Mouse (Mus musculus) heart, postnatal 14 days (tissue): ENCODE results near the gene Pip5kl1. TPM values are rescaled to one million over a fixed set of nuclear protein-coding genes. Genes with fewer than 3 reads are reported as not detected.

ENCODE experiments used
- DNase-seq, 2 experiments: peaks; one replicate each; pipeline ENCODE4 v3.0.0; 2021 to 2022
- intact Hi-C: fragments of 180-260 bp; cut with DNase I; formaldehyde crosslinking; loops from one replicate; pipeline ENCODE4 v1.15.1; 2025
- total RNA-seq, 2 experiments: library from RNA; stranded (reverse); gene quantifications; 2 replicates each; pipeline ENCODE4 v1.2.3; 2021

Gene Pip5kl1
- total RNA-seq, 2 experiments from 2014 or later = not detected

DNA sequence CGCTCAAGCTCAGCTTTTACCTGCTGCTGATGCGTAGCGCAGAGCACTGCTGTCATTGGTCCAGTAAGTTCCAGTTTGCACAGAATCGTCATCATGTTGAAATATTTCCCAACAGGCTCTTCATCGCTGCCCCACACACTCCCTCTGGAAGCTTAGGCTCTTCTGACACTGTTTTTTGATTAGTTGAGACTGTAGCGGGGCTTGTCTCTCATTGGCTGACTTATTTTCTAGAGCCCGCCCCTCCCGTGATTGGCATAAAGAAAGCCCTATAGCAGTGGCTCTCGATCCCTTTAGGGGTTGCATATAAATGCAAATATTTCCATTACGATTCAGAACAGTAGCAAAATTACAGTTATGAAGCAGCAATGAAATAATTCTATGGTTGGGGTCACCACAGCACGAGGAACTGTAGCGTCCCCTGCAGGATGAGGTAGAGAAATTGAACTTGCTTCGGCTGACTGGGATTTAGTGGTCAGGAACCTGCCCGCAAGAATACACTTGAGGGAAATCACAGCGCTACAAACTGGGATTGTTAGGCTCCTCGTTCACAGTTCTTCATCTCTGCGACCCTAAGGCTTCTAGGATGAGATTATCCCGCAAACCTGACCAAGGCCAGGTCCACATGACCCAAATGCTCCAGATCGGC lies 7.0 kb downstream of the Pip5kl1 start:
- DNase-seq = no peak
- intact Hi-C loops = no loop called here

DNA sequence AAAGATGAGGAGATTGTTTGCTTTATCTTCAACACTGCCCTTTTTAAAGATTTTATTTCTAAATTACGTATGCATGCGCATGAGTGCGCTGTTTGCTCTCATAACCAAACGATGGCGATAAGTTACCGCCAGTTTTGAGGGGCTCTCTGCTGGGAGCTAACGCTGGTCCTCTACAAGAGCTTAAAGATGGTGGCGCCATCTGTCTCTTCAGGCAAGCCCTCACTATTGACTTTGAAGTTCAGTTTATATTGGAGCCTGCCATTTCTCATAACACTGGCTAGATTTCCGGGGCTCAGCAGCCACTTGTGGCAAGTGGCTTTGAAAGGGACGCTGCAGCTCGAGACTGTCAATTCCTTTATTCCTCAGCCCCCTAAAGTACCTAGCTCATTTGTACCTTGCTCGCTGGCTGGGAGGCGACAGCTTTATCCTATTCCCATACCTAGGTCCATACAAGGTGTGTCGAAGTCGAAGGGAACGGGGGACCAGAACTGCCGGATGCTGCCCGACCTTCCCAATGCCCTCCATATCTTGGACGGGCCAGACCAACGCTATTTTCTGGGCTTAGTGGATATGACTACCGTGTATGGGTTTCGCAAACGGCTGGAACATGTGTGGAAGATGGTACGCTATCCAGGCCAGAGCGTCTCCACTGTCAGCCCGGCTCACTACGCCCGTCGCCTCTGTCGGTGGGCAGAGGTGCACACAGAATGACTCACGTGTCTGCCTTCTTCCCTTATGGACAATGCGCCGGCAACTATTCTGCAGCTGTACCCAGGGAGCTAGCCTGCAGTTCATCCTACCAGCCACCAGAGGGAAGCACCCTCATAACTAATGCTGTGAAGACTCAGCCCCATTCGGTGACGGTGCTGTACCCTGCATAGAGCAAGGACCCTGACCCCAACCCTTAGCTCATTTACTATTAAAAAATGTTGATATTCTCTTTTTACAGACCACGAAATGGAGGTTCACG lies 8.5 kb downstream of the Pip5kl1 start:
- intact Hi-C loops = loop anchor here (1.0 kb wide), 1 partner anchor 19 kb away; no protein-coding TSS in a partner anchor

DNA sequence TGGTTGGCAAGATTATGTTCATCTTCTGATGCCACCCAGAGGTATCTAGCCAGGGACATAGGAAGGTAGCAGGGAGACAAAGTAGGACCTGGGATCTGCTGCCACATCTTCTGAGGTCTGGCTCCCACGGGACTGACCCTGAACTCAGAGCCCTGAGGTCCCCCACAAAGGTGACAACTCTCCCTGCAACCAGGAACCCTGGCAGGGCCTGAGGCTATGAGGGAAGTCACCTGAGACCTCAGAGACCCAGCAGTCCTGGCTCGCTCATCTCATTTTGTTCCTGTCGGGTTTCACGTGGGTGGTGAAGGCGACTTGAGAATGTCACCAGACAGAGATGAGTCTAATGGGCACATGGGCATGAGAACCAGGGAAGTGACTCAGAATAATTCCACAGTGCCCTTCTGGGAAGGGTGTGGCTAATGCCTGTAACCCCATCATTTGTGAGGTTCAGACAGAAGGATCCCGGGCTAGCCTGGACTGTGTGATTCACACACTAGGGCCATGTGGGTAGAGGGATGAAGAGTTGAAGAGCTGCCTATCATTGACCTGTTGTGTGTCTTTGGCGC lies 10.6 kb downstream of the Pip5kl1 start:
- intact Hi-C loops = loop anchor here (2.0 kb wide), 1 partner anchor 104 kb away; no protein-coding TSS in a partner anchor
- DNase-seq = no peak

More for the DNA sequence above, 8.5 kb downstream of the Pip5kl1 start:
- DNase-seq = peak; percentile 79 to 88

DNA sequence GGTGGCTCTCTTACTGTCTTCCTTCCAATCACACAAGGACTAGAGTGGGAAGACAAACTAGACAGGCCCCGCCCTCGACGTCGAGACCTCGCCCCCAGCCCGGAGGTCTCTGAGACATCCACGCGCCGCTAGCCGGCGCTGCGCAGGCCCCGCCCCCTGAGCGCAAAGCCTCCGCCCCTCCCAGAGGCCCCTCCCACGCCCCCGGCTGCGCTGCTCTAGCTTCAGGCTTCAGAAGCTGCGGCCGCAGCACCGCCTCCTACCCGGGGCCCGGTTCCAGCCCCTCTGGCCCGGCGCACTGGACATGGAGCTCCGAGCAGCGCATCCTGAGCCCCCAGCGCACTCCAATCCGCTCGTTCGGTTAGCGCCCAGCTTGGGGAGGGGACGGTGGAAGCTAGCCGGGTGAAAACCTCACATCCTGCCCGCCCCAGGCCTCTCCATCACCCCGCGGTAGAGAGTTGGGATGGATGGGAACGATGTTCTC lies 12.3 kb downstream of the Pip5kl1 start, which contains the start of gene St6galnac4:
Gene St6galnac4 (plus strand): TSS at position 225 of the 481 bp plus-strand sequence.
- intact Hi-C loops = no loop called here
- DNase-seq = peak; percentile 93 to 94

DNA sequence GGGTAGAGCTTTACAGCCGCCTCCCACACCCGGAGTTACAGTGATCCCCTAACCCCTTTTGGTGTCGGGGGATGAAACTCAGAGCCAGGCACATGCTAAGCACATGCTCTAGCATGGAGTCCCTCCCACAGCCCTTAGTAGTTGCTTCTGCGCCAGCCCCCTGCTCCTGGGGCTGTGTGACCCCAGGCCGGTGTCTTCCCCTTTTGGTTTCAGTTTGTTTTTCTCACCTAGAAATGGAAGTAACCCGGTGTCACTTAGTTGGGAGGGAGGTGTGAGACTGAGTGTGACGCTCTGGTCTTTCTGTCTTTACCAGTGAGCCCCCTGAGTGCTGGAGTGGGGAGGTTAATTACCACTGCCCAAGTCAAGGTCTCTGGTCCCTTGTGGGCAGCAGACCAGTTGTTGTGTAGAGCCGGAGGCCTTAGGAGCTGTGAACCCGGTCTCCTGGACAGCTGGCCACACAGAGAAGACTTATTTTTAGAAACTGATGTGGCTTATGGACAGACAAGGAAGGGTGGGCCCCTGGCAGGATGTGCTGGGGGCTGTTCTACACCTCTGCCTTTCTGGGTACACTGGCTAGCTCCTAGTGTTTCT lies 13.2 kb downstream of the Pip5kl1 start:
- peak; percentile 47 to 56 for DNase-seq
- intact Hi-C loops = no loop called here

DNA sequence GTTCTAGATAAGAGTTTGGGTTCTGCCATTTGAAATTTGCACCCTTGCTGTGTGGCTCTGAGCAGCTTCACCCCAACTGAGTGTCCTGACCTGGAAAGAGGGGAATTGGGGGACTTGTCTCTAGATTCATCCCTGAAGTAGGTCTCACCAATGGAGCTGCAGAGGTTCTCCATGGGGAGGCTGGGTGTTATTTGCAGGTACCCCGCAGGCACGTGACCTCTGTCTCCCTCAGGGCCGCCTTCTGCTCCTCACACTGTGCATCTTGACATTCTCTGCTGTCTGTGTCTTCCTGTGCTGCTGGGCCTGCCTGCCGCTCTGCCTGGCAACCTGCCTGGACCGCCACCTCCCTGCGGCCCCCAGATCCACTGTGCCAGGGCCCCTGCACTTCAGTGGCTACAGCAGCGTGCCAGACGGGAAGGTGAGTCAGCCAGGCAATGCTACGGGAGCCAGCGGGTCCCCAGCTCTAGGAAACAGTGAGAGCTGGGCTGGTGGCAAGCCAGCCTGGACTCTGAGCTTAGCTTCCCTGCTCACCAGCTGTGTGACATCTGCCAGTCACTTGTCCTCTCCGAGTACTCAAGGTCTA lies 14.7 kb downstream of the Pip5kl1 start:
- intact Hi-C loops = no loop called here
- peak; percentile 58 to 61 for DNase-seq

DNA sequence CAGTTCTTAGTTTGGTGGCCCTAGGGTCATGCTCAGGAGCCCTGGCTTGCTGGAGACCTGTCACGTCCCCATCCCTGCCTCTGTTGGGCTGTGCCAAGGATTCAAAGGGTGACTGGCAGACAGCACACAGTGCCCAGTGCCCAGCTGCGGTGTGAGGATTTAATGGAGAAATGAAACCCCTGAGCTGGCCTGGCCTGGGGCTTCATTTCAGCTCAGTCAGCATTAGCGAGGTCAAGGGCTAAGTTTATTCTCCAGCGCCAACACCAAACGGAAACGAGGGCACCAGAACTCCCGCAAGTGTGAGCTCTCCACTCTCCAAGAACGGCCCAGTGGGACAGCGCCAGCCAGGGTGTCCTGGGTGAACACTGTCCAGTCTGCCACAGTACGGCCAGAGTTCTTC lies 15.6 kb downstream of the Pip5kl1 start:
- no peak for DNase-seq
- intact Hi-C loops = no loop called here

DNA sequence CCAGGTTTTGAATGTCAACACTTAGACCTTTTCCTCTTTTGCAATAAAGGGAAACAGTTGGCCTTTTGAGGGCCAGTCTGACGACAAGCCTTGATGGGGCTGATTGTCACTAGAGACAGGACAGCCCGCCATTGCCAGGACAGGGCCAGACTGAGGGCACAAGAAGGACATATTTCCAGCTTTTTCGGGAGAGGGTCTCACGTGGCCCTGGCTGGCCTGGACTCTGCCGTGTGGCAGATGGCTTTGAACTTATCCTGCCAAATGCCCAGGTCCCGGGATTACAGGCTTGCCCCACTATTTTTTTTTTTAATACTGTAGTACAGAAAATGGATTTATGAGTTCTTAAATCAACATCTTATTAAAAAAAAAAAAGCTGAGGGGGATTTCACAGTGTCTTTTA lies 16.7 kb downstream of the Pip5kl1 start:
- no peak for DNase-seq
- intact Hi-C loops = no loop called here

DNA sequence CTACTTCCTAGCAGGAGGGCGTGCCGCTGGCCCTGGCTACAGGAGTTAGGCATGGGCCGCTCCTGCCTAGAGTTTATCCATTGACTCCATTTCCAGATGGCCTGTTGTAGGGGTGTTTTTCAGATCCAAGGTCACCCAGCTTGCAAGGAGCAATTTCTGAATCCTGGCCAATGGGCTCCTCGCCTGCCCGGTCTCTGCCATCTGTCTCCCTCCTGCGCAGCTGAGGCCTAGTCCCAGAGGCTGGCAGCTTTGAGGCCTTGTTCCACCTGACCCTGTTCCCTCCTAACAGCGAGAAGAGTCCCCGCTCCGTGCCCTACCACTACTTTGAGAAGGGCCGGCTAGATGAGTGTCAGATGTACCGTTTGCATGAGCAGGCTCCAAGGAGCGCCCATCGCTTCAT lies 22.1 kb downstream of the Pip5kl1 start:
- DNase-seq = no peak
- intact Hi-C loops = no loop called here

DNA sequence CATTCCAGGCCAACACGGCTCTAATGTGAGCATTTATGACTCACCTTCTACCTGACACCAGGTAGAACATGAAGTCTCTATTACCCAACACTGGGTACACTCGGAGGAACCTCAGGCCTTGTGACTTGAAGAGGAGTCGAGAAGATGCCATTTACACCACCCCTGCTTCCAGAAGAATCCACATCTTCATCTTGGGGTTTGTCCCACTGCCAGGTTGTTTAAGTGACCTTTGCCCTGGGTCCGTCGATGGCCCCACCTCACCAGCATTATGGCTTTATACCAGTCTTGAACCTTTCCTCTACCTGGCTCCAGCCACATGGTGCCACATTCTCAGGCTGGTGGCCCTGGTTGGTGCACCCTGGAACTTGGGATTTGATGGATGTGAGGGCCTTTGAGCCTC lies 22.7 kb downstream of the Pip5kl1 start:
- intact Hi-C loops = no loop called here
- no peak for DNase-seq

DNA sequence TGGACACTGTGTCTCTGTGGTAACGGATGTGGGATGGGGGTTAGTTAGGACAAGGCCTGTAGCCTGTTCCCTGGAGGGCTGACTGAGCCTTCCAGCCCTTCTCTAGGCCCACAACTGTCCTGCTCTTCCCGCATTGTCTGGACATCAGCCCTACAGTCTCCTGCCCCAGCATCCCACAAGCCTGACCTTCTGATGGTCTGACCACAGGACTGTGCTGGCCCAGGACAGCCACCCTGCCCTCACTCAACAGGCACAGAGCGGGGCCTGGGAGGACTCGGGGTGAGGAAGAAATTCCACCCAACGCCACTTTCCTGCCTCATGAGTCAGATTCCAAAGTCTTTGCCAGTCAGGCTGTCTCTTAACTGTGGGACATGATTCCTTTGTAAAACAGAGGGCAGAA lies 23.1 kb downstream of the Pip5kl1 start:
- intact Hi-C loops = no loop called here

DNA sequence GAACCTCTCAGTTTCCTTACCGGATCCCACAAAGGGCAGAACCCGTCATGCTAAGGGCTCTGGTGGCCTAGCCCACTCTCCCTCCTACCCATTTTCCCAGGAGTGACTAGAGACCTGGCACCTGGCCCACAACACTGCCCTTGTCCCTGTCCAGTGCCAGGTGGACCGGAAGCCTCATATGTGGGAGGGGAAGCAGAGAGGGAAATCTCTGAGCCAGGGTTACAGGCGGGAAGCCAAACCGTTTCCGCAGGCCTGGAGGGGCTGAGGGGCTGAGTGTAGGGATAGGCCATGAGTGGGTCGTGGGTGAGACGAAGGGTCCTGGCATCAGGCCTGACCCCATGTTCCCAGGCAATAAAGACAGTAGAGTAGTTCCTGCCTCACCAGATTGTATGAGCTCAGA lies 23.9 kb downstream of the Pip5kl1 start:
- intact Hi-C loops = no loop called here
- peak; percentile 50 to 56 for DNase-seq

More for the DNA sequence above, 23.1 kb downstream of the Pip5kl1 start:
- no peak for DNase-seq

DNA sequence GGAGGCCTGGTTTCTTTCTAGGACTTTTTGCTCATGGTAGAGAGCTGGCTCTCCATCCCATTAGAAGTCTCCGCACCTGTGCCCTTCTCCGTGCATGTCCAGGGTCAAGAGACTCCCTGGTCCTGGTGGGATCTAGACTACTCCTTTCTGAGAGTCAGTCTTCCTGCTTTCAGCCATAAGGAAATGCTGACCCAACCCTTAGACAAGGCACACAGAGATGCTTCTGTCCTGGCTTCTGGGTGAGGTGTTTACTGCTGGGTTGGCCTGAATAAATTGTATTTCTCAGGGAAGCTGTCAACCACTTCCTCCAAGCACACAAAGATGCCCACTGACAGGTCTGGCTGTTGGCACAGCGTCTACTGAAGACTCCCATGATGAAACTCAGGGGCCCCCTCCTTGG lies 24.8 kb downstream of the Pip5kl1 start, which contains the start of gene St6galnac6:
Gene St6galnac6 (plus strand): TSS at position 301 of the 400 bp plus-strand sequence.
- DNase-seq = no peak
- intact Hi-C loops = no loop called here

DNA sequence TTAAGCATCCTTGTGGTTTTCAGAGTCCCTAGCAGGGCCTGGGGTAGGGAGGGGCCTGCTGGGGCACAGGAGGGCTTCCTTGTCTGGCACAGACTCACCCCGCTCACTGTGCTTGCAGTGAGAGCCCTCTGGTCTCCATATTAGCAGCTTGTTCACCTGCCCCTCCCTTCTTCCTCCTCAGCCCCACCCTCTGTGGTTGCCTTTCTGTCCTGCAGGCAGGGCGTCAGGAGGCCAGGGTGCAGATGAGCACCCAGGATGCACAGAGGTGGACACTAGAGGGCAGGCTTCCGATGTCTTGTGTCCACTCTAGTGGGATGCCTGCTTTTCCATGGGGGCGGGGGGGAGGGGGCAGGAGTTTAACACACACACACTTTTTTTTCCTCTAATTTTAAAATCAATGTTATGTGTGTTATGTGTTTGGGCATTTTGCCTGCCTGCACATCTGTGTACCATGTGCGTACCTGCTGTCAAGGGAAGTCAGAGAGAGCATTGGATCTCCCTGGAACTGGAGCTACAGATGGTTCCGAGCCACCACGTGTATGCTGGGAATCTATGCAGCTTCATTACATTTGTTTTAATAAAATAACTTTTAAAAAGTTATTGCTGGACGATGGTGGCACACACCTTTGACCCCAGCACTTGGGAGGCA lies 26.9 kb downstream of the Pip5kl1 start:
- intact Hi-C loops = loop anchor here (1.0 kb wide), 1 partner anchor 18 kb away; no protein-coding TSS in a partner anchor
- peak; percentile 52 to 56 for DNase-seq

DNA sequence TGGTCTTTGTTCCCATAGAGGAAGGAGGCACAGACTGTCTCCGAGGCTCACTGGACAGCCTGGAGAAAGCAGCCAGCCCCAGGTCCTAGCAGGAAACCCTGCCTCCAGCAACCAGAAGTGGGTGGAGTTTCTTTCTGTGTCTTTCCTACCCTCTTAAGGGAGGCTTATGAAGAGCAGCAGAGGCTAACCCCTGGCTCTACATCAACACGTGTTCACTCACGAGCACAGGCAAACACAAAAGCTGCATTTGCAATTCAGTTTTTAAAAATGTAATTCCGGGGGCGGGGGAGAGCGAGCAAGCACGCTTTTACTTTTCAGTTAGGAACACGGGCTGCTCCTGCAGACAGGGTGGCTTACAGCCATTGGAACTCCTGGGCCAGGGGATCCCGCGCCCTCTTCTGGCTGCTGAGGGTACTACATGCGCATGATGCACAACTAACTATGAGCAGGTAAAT lies 28.0 kb downstream of the Pip5kl1 start:
- DNase-seq = peak; percentile 89 to 94
- intact Hi-C loops = loop anchor here (1.0 kb wide), 1 partner anchor 19 kb away; no protein-coding TSS in a partner anchor

DNA sequence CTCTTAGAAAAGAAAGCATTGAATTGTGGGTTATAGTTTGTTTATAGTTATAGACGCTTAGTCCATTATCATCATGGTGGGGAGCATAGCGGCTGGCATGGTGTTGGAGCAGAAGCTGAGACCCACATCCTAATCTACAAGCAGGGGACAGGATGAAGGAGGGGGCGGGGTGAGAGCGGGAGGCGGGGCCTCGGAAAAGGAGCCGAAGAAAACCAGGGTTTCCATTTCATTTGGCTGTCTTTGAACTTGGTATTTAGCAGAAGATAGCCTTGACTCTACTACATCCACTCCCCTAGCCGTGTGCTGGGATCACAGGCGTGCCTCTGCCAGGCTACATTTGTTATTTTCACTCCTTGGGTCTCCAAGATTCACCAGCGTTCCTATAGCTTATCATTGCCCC lies 30.0 kb downstream of the Pip5kl1 start:
- intact Hi-C loops = no loop called here

DNA sequence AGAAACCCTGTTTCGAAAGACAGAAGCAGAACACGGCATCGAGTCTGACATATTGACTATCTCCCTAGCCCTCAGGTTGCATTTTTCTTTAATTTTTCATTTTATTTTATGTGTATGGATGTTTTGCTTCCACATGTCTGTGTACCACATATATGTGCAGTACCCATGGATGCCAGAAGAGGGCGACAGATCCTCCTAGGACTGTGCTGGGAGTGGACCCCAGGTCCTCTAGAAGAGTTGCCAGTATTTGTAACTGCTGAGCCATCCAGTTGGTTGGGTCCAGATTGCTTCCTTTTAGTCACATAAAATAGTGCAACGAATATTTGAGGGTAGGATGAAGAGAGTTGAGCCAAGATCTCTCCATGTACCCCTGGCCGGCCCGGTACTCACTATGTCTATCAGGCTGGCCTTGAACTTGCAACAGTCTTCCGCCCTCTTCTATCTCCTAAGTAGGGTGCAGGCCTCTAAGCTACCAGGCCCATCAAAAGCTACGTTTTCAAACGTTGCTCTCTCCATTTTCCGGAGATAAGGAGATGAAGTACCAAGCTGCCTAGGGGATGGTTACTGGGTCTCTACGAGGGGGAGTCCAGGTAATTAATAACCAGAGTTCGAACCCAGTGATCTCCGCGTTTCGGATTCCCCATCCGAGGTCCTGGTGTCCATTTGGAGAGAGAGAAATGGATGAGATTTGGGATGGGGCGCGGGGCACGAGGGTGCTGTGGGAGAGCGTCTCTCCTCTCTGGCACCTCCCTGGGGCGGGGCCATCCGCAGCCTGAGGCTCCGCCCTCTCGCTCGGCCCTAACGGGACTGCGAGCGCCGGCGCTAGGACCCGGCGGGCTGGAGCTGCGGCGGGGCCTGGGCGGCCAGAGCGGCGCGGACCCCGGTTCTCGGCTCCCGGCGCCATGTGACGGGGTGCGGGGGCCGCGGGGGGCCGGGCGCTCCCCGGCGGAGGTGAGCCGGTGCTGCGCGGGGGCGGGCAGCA lies 31.9 kb downstream of the Pip5kl1 start:
- intact Hi-C loops = no loop called here
- DNase-seq = peak; percentile 90 to 95

More for the DNA sequence above, 30.0 kb downstream of the Pip5kl1 start:
- no peak for DNase-seq
